Mouse (Mus musculus) frontal cortex, postnatal 10 days (tissue): ENCODE results near the gene Tmprss2.
"Not testable (repeated sequence)": the region's sequence is repeated elsewhere in the genome, so short reads cannot be mapped to it uniquely, and the experiment has no call there.

Experiments
- DNase-seq, 2 experiments: peaks; one replicate each; pipeline ENCODE4 v3.0.0; 2022; ENCODE audit warnings: low spot score in 2 of 2, mixed read lengths in 1 of 2

Gene Tmprss2

DNA sequence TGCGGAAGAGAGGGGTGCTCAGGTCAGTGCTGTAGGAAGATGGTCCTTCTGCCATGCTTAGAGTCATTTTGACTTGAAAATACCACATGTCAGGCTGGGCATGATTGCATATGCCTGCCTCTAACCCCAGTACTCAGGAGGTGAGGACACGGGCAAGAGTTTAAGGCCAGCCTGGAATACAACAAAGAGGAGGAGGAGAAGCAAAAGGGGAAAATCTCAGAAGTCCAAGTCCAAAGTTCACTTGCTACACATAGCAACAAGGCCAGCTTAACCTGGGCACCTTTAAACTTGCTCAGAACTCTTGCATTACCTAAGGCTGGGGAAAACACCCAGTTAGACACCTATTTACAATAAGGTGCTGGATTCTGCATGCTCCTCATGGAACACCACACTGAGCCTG, 19.5 kb downstream of the Tmprss2 start:
- DNase-seq, result no peak

DNA sequence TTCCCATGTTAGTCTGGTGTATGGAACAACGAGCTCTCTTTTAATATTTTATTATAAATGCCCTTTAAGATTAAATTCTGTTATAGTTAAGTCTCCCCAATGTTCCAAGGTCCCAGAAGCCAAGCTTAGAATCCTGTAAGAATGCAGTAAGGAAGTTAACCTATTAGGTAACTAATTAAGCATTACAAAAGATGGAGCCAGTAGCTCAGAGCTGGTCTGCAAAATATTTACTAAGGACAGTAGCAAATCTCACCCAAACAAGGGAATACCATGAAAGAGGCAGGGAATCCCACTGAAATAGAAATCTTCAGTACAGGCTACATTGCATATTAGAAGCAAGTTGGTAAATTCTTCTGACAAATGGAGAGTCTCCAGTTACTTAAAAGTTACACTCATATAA, 28.1 kb downstream of the Tmprss2 start:
- not testable (repeated sequence) for DNase-seq

DNA sequence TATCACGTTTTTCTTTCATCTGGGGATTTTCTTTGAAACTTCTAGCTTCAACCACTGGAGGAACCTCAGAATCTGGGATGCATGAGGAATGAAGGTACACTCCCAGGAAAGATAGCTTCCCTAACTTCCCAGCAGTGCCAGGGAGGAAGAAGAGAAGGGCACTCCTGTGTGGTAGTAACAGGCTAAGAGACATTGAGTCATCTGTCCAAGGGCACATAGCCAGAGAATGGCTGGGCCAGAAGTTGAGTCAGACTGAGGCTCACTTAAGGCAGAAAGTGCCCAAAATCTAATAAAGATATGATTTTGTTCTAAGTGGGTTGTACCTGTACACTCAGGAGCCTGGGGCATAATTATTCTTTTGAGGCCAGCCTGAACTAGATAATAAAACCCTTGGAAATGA, 41.6 kb downstream of the Tmprss2 start:
- no peak for DNase-seq

DNA sequence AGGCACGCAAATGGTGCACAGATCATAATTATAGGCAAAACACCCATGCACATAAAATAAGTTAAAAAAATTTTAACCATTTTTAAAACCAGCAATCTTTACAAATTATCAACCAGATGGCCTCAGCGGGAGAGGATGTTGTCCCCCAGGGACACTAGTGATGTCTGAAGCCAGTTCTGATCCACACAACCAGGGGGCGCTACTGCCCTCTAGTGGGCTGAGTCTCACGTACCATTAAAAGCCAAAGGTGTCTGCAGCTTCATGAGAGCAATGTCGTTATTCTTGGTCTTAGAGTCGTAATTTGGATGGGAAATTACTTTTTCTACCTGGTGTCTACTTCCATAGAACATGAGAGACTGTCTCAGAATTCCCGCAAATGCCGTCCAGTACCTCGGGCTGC, 42.3 kb downstream of the Tmprss2 start:
- peak; percentile 7 to 24 for DNase-seq

DNA sequence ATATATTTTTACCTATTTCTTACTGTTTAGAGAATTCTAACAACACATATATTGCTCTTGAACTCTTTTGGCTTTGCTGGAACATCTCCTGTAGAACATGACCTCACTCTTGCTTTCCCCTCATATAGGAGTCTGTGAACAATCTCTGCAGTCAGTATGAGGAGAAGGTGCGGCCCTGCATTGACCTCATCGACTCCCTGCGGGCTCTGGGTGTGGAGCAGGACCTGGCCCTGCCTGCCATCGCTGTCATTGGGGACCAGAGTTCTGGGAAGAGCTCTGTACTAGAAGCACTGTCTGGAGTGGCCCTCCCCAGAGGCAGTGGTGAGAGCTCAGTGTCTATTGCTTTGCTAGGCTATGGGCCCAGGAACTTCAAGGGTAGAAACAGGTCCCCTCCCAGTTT, 66.7 kb downstream of the Tmprss2 start:
- DNase-seq, result no peak

DNA sequence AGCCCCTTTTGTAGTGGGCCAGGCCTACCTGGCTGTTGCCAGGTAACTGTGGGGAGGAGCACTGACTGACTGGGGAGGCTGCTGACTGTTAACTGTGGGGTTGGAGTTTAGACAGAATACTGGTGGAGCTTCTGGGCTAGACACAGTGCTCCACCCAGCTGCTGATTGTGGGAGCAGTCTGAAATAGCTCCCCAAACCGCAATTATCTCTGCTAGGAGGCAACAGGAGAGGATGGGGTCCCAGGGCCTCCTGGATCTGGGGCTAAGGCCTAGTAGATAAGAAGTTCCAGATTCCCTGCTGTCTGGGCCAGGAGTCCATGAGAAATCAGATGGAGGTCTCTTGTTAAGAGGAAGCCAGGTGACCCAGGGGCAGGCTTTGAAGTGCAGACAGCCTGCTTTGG, 74.1 kb downstream of the Tmprss2 start:
- no peak for DNase-seq

DNA sequence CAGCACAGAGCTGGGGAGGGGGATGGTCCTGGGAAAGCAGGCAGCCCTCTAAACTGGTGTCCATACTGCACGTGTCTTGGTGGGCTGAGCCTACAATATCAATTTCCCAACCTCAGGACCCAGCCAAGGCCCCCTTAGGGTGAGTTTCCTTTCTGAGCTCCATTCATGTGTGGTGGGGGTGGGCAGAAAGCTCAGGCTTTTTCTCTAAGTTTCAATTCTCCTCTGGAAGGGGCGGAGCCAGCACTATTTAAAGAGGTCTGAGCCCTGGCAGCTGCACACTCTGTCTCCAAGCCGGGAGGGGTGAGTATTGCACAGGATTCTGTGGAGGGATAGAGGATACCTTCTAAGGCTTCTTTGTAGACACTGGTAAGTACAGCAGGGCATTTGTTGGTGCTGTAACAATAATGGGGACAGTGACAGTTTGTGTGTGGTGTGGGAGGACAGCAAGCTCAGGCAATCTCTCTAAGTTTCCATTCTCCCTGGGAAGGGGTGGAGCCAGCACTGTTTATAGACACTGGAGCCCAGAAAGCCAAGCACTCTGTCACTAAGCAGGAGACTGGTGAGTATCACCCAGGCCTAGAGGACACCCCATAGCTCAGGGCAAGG, 75.1 kb downstream of the Tmprss2 start:
- DNase-seq, result peak; percentile 48 to 50

DNA sequence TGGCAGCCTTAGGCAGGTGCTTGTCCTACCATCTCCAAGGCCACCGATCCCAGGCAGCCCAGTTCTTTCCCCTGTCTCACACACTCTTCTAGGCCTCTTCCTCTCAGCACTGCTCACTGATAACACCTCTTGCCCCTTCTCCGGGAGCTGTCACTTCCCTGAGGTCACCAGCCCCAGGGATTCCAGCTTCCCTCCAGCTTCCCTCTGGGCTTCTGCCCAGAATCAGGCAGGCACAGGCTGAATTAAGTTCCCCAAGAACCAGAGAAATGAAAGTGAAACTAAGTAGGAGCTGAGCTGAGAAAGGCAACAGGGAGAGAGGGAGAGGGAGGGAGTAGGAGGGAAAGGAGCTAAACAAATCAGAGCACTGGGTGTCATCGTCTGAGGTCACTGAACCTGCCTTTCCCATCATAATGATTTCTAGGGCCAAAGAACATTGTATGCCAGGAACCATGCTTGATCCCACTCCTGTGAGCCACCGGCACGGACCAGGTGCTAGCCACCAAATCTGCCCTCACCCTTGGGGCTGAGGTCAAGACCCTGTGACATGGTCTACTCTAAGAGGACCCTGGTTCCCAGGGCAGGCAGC, 76.0 kb downstream of the Tmprss2 start:
- DNase-seq, result peak; percentile 17 to 32

DNA sequence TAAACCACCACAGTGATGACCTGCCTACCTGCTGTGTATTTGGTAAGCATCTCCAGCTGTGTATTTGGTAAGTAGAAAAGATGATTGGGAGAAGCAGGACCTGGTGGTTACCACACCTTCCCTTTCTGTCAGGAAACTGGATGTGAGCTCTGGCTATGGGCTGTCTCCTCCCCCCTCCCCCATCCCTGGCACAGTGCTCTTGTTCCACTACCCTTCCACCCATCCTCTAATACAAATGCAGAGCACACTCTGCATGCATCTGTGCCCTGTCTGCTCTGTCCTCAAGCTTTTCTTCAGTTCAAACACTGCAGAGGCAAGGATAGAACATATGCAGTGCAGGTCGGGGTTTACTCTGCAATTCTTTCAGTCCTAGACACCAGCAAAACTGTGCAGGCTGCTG, 76.5 kb downstream of the Tmprss2 start:
- DNase-seq, result peak in 1 of 2 experiments; percentile 11

DNA sequence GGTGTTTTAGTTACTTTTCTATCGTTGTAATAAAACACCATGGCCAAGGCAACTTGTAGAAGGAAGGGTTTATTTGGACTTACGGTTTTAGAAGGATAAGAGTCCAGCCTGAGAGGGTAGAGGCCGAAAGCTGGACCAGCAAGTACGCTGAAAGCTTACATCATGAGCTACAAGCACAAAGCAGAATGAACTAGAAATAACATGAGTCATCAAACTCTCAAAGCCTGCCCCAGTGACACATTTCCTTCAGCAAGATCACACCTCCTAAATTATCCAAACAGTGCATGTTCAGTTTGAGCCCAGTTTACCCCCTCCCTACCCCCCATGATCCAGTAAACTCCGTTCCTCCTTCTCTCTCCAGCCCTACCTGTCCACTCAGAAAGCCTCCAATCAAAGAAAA, 77.2 kb downstream of the Tmprss2 start:
- no peak for DNase-seq

DNA sequence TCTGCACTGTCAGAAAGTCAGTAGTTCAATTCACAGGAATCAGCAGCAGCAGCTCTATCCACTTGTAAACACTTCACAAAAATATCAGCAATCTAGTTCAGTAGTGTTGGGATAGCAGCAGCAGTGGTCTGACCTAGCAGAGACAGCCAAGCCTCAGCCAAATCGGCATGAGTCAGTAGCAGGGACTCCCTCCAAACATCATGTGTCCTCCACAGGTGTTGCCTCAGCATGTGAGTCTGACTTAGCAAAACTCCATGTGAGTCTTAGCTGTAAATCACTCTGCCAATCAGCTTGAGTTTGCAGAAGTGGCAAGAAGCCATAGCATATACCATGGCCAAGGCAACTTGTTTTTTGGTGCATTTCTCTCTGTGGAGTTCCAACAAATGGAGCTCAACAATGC, 77.9 kb downstream of the Tmprss2 start:
- no peak for DNase-seq

DNA sequence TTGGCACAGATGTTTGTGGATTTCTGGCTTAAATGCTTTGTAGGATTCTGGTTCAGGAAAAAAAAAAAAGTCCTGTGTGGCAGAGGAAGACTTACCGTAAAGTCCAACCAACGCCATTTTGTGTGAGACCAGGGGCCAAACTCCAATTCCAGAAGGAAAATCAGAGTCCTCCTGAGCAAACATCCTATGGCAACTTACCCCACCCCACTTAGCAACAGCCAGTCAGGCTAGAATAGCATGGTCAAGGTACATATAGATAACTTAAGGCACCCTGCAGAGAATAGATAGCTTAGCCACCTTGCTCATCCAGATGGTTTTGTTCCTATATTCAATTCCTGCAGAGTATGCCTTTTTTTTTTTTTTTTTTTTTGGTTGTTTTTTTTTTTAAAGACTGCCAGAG, 81.8 kb downstream of the Tmprss2 start:
- no peak for DNase-seq

DNA sequence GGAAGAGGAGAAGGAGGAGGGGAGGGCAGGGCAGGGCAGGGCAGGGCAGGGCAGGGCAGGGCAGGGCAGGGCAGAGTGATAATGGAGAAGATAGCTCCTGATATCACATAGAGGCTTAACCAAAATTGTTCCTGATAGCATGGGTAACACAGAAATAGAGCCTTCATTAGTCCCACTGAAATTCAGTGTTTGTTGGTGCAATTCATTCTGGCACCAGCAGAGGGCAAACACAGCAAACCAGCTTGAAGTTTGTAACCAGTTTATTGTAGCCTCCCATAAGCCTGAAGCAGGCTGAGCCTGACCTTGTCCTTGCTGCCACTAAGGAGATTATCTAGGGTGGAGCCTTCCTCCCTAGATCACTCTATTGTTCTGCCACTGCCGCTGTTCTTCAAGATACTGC, 88.0 kb downstream of the Tmprss2 start:
- DNase-seq, result peak in 1 of 2 experiments; percentile 24

DNA sequence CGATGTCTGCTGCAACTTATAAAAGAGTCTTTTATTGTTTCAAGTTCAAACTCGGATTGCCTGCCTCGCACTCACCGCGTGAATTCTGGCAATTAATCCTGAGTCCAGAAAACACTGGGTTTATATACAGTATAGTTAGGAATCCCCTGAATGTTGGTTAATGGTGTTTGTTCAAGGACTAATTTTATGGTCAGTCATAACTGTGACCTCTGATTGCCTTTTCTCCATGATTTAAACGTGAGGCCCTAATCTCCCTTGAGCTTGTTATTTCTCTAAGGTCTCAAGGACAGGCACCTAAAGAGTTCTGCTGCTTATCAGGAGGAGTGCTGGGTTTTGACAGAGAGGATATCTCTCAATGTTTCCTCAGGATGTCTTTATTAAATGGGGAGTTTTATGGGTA, 89.0 kb downstream of the Tmprss2 start:
- no peak for DNase-seq

DNA sequence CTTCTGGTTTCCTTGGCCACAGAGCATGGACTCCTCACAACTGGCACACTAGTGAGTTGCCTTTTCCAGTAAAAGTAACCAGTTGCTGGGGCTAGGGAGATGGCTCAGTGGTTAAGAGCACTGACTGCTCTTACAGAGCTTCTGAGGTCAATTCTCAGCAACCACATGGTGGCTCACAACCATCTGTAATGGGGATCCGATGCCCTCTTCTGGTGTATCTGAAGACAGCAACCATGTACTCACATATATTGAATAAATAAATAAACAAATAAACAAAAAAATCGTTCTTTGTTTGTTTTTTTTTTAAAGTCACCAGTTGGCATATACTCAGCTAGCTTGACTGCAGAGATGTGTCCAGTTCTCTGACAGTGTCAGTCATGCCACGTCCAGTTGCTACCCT, 94.7 kb downstream of the Tmprss2 start:
- no peak for DNase-seq
